Mouse (Mus musculus) c-Kit-positive CD71-positive TER-119-negative erythroid progenitor cells, embryonic 14.5 days (primary cell): ENCODE measurements around the gene BC049352.

Experiments used
- DNase-seq: peaks from one replicate; pipeline ENCODE4 v3.0.0-alpha.2; 2013; ENCODE audit warnings: low read depth

Gene BC049352

DNA sequence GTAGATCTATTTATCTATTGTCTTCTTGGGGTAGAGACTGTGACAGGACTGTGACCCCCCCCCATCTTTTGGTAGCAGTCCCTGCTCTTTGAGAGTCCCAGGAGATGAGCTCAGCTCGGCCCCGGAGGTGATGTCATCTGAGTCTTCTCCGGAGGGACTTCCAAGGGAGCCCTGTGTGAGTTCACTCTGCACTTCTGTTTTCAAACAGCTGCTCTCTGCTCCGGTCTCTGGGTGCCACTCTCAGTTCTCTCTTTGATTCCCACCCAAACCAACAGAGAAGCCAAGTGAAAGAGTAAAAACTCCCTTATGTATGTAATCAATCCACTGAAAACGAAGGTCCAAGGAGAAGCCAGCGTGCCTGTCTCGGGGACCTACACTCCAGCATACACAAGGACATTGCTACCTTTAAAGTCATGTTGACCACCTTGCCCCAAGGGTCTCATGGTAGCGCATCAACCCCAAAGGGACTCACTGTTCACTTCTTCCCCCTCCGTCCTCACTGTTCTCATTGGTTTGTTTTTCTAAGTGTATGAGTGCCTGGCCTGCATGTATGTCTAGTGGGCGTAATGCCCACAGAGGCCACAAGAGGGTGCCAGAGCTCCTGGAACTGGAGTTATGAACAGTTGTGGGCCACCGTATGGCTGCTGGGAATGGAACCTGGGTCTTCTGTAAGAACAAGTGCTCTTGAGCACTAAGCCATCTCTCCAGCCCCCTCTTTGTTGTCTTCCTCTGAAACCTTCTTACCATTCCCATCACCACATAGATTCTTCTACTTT is 117.6 kb downstream of the BC049352 start:
- peak; percentile 33 for DNase-seq
